Mouse (Mus musculus) olfactory bulb, adult 2 months (tissue): ENCODE measurements around the gene 4930451I11Rik.

Experiments
- CTCF ChIP-seq: fragments of 200-500 bp; IDR thresholded peaks from 2 replicates; pipeline ENCODE4 v1.5.1; 2012; ENCODE audit warnings: low read depth, mild to moderate bottlenecking, low read length, moderate library complexity; ENCODE audit not compliant: insufficient read depth
- POLR2A ChIP-seq: fragments of 200-500 bp; IDR thresholded peaks from 2 replicates; pipeline ENCODE4 v1.6.1; 2012; ENCODE audit warnings: mild to moderate bottlenecking, low read depth, low read length, moderate library complexity; ENCODE audit not compliant: insufficient read depth

DNA sequence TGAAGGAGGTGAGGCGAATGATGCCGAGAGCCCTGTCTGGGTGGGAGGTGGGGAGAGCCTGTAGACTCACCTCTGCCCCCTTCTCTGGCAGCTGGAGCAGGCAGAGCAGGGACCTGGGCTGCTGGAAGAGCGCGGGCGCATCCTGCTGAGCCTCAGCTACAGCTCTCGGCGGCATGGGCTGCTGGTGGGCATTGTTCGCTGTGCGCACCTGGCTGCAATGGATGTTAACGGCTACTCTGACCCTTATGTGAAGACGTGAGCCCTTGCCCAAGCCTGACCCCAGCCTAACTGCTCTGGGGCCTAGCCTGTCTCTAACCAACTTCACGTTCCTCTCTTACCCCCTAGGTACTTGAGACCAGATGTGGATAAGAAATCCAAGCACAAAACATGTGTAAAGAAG lies 19.8 kb upstream of the 4930451I11Rik start:
- TF ChIP-seq POLR2A (no peak), CTCF (no peak)
